In the genomic region with DNA sequence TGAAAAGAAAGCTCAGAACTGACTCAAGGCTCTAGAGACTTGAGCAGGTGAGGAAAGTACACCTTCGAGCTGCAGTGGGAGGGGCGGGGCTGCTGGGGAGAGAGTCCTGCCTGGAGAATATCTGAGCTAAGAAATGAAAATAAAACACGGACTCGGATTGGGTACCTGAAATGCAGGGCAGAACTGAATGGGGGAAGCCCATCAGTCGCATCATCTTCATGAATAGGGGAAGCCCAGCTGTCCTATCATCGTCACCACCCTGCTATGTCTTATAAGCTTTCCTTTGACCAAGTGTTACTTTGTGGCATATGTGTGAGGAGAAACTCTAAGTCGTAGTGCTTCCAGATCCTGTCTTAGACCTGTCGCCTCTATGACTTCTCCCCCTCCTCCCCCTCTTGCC, we compare ENCODE assay signal across 25 mouse cellular contexts.
"Had no signal": no experiment of that assay in that cellular context is flagged by ENCODE, and none has a peak within 500 bp of the region (broad histone marks: within the 10 kb centered on the region; RNA-seq: fewer than 3 reads in every experiment).

No protein-coding gene starts in this region.

- H3K4me1 ChIP-seq: hindbrain, embryonic 10.5 days; hindbrain, embryonic 12.5 days; intestine, embryonic 15.5 days; limb, embryonic 13.5 days; limb, embryonic 15.5 days; liver, embryonic 12.5 days had no signal

- H3K4me2 ChIP-seq: heart, embryonic 12.5 days; hindbrain, embryonic 12.5 days; hindbrain, embryonic 14.5 days; intestine, embryonic 15.5 days; limb, embryonic 13.5 days; limb, embryonic 15.5 days; liver, embryonic 12.5 days had no signal

- H3K9me3 ChIP-seq: heart, embryonic 10.5 days; heart, embryonic 12.5 days; hindbrain, embryonic 10.5 days; hindbrain, embryonic 12.5 days; intestine, embryonic 15.5 days; limb, embryonic 13.5 days; limb, embryonic 15.5 days; liver, embryonic 12.5 days had no signal

- H3K27me3 ChIP-seq: heart, embryonic 12.5 days; hindbrain, embryonic 12.5 days; limb, embryonic 13.5 days; limb, embryonic 15.5 days; liver, embryonic 12.5 days had no signal

- ATAC-seq: hindbrain, embryonic 16.5 days; inflammation-experienced regulatory T-cells, adult 6 months; intestine, embryonic 15.5 days; intestine, postnatal 0 days; liver, embryonic 12.5 days had no signal

- H3K4me3 ChIP-seq: heart, embryonic 10.5 days; heart, embryonic 12.5 days; hindbrain, embryonic 10.5 days; hindbrain, embryonic 12.5 days; intestine, embryonic 15.5 days; limb, embryonic 13.5 days; limb, embryonic 15.5 days; liver, embryonic 12.5 days had no signal

- H3K27ac ChIP-seq: heart, embryonic 10.5 days; hindbrain, embryonic 10.5 days; hindbrain, embryonic 12.5 days; hindbrain, embryonic 14.5 days; intestine, embryonic 15.5 days; limb, embryonic 13.5 days; limb, embryonic 15.5 days; liver, embryonic 12.5 days; liver, embryonic 14.5 days had no signal

- DNase-seq: gastrocnemius, postnatal 25 days; heart, adult 18-20 months; heart, postnatal 10 days; heart, postnatal 4 days; kidney, adult 18-20 months; kidney, adult 8-10 months; kidney, postnatal 10 days; kidney, postnatal 25 days; kidney, postnatal 4 days; layer of hippocampus, adult 9-11 months; layer of hippocampus, postnatal 36 days; left cerebral cortex, postnatal 4 days had no signal

- H3K36me3 ChIP-seq: heart, embryonic 10.5 days; heart, embryonic 12.5 days; hindbrain, embryonic 10.5 days; hindbrain, embryonic 12.5 days; intestine, embryonic 15.5 days; limb, embryonic 13.5 days; limb, embryonic 15.5 days; liver, embryonic 12.5 days had no signal

- H3K9ac ChIP-seq: heart, embryonic 12.5 days; hindbrain, embryonic 12.5 days; hindbrain, embryonic 14.5 days; intestine, embryonic 15.5 days; limb, embryonic 13.5 days; limb, embryonic 15.5 days; liver, embryonic 12.5 days; liver, embryonic 14.5 days had no signal
